Mouse (Mus musculus): ENCODE data around the gene Plekha6.

The Plekha6 gene

DNA sequence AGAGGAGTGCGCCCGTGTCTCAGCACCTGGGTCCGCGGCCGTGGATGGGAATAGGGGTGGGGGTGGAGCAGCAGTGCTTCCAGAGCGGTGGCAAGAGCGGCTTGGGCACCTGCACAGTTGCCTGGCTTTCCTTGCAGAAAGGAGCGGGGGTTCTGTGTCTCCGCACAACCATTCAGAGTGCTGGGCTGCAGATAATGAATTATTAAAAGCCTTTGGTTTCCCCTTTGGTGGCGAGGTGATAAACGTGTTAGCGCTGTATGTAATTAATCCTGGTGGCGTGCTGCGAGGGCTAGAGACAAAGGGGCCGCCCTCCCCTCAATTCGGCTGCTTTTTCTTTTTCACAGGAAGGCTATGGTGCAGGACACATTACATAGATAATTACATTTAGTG lies 18.7 kb downstream of the Plekha6 start:
- DNase-seq (ENCODE audit: low read depth, low spot score) = no peak

DNA sequence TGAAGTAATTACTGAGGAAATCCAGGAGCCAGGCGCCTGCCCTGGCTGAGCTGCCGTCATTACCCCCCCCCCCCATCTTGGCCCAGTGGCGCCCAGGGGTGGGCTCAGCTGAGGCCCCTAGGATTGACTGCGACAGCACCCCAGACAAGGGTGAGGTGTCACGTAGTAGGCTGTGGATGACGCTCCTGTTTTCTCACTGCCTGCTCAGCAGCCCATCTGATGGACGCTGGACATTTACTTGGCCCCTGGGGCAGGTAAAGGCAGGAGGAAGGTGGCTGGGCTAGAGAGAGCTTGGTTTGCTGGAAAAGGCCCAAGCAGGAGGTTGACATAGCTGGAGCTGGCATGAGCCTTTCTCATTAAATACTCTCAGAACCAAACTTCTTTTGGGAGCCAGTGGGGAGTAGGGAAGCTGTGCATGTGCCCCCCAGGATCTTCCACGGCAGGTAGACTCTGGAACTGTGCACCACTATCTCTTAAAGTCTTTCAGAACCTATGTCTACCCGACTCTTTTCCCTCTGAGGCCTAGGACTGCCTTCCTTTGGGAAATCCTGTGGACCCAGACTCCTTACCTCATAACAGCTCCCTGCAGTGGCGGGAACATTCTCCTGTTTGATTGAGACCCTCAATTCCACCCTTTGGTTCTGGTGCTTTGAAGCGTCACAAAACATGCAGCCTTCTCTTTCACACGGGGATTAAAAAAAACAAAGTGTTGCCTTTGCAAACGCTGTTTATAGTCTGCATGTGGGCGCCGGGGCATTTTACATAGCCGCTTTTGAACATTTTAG lies 19.3 kb downstream of the Plekha6 start:
- DNase-seq (ENCODE audit: low read depth, low spot score) = no peak

DNA sequence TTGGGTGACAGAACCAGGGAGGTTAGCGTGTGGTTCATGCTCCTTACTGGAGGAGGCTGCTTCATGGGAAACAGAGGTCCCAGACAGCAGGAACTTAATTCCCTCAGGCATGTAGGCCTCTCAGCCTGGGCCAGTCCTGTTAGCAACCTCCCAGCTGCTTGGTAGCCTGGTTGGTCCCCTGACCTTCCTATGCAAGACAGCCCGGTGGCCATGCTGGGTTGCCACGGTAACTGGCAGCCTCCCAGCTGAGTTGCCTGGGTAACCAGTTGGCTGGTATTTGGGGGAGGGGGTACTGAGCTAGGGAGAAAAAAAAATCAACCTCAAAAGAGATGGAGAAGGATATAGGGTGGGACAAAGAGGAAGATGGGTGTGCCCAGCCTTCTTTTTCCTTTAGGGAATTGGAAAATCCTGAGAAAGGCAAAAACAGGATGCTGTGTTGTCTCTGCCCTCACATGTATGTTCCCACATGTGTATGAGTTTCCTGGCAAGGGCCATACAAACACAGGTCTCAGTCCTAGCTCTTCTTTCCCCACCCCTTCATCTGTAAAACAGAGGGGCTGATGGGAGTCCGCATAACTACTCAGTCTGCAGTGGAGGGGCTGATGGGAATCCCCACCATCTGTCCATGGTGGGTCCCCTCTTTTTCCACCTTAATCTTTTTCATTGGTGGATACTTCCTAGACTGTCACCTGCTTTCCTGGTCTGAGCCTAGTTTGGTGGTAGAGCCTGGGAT lies 24.1 kb downstream of the Plekha6 start:
- no peak for DNase-seq (ENCODE audit: low read depth, low spot score)

DNA sequence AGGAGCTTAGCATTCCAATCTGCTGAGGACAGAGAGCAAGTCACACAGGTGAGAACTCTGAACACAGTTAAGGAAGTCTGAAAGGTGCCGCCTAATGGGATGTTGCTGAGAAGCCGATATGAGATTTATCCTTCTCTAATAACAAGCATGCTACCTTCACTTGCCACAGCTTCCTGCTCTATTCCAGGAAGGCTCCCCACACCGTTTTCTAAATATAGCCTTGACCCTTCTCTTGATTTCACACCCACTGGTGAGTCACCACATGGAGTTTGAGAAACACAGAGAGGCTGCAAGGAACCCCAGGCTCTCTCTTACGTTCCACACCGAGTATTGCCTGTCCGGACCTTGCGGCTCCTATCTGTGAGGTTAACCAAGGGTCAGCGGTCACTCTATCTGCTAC lies 24.7 kb downstream of the Plekha6 start:
- DNase-seq (ENCODE audit: low read depth, low spot score) = no peak

DNA sequence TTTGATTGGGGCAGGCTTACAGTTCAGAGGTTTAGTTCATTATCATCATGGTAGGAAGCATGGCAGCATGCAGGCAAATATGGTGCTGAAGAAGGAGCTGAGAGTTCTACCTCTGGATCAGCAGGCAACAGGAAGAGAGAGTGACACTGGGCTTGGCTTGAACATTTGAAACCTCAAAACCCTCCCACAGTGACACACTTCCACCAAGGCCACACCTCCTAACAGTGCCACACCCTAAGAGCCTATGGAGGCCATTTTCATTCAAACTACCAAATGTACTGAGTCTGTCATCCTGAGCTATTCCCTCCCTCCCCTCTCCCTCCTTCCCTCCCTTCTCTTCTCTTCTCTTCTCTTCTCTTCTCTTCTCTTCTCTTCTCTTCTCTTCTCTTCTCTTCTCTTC lies 25.5 kb downstream of the Plekha6 start:
- DNase-seq (ENCODE audit: low read depth, low spot score) = no peak

DNA sequence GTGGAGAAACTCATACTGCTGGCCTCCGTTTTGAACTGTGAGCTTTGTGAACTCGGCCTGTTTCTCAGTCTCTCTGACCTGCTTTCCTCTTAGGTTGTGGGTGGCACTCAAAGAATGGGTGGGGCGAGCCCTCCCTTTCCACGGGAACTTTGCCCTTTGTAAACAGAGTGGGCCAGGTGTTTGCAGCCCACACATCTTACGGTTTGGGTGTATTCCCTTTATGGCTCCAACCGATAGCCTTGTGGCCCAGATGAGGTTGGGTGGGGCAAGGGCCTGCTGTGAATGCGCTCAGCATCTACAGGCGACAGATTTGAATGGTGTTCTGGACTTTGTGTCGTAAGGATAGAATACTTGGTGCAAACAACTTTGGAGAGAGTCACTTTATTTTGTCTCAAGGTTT lies 26.5 kb downstream of the Plekha6 start:
- no peak for DNase-seq (ENCODE audit: low read depth, low spot score)

DNA sequence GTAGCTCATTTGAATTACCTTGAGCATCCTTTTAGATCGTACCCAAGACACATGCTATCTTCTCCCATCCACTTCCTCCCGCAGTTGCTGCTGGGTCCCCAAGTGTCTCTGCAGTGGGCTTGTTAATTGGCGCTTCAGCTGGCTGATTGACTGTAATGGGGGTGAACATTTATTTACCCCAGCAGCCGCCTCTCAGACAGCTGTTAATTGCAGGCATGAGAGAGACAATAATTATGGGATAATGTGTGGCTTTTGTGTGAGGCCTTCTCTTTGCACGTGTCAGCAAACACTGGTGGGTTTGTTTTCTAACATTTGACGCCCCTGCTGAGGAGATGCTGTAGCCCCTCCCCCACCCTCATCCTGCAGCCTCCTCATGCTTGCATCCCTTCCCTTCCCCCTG lies 32.2 kb downstream of the Plekha6 start:
- DNase-seq (ENCODE audit: low read depth, low spot score) = no peak

DNA sequence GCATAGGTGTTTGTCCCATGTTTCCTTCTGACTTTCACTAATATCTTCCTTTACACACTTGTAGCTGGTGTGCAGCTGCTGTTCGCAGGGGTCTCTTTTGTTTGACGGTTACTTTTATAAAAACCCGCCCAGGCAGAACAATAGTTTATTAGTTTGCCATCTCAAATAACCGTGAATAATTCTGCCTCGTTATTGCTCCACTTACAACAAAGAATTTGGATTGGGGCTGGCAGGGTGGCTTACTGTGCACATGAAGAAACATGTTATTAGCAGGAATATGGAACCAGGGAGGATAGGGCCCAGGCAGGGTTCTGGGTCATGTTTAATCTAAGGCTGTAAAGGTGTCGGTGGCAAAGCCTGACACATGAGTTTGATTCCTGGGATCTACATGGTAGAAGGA lies 33.3 kb downstream of the Plekha6 start:
- DNase-seq (ENCODE audit: low read depth, low spot score) = no peak

DNA sequence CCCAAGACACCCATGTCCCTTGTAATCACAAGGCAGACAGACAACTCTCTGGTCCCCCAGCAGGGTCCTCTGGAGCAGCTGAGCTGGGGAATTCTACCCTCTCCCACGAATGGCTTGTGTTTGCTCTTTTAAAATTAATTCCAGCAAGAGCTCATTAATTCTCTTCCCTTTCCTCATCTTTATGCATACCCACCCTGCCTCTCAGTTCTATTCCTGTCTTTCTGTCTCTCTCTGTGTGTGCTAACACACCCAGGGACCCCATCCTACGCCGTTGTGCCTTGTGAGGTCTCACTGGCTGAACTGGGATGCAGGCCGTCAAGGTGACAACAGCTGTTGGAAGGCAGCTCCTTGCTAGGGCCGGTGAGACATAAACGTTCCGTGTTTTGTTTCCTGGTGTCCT lies 35.7 kb downstream of the Plekha6 start:
- DNase-seq (ENCODE audit: low read depth, low spot score) = no peak

DNA sequence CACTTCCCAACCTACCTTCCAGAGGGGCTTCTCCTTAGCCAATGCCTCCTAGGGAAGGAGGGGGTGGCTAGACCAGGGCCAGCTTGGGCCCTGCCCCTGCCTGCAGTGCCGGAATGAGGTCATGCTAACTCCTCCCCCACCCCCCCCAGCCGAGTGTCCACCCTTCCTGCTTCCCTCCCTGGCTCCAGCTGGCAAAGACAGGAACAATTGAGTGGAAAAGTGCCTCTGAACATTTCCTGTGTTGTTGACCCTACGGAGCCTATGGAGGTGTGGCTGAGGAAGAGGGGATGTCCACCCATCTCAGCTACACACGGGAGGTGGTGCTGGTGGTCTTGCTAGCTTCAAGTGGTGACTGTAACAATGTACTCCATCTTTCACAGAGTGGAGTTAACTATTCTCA lies 37.5 kb downstream of the Plekha6 start:
- DNase-seq (ENCODE audit: low read depth, low spot score) = no peak

DNA sequence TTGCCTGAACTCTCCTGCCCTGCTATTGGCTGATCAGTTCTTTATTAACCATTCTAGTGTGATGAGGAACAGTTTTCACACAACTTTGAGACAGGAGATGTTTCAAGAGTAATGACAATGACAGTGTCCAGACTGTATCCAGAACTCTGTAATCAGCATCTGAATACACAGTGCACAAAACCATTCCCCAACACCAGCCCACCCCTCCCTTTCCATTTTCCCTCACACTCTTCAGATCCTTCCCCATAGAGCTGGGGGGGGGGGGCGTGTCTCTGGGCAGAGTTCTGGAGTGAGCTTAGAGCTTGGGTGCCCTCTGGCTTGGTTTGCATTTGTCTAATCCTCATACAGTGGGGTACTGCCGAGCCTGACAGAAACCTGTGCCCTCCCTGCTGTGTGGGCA lies 39.7 kb downstream of the Plekha6 start:
- no peak for DNase-seq (ENCODE audit: low read depth, low spot score)

DNA sequence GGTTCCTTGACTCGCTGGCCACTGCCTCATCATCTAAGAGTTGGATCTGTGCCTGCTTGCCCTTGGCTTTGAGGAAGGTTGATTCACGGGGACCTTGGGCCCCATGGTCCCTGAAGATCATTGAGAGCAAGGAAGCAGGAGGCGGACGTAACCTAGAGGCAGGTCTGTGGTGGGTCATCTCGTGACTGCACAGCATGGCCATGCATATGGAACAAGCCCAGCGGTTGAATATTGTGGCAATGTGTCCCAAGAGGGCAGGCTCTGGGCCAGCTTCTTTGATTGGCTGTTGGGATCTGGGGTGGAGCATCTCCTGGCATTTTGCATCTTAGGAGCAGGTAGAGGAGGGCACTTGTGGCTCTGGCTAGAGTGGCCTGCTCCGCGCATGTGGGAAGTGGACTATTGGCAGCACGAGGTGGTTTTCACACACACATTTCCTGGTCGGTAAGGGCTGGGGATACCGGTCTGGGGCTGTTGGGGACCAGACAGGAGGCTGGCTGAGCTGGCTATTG lies 40.4 kb downstream of the Plekha6 start:
- DNase-seq (ENCODE audit: low read depth, low spot score) = peak; percentile 10

DNA sequence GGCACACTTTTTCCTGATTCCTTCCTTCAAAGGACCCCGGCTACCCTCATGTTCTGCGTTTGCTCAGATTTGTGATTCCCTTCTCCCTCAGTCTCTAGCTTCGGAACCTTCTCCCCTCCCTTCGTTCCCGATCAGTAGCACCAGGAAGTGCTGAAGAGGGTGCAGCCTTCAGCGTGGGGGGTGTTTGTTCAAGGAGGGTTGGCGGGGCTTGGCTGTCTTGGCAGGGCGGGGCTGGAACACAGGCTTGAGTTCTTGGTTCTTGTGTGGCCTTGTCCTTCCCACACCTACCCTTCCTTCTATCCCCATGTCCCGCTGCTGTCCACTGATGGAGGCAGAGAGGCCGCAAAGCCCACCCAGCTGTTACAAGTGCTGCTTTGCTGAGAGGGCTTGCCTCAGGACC lies 41.0 kb downstream of the Plekha6 start:
- no peak for DNase-seq (ENCODE audit: low read depth, low spot score)

DNA sequence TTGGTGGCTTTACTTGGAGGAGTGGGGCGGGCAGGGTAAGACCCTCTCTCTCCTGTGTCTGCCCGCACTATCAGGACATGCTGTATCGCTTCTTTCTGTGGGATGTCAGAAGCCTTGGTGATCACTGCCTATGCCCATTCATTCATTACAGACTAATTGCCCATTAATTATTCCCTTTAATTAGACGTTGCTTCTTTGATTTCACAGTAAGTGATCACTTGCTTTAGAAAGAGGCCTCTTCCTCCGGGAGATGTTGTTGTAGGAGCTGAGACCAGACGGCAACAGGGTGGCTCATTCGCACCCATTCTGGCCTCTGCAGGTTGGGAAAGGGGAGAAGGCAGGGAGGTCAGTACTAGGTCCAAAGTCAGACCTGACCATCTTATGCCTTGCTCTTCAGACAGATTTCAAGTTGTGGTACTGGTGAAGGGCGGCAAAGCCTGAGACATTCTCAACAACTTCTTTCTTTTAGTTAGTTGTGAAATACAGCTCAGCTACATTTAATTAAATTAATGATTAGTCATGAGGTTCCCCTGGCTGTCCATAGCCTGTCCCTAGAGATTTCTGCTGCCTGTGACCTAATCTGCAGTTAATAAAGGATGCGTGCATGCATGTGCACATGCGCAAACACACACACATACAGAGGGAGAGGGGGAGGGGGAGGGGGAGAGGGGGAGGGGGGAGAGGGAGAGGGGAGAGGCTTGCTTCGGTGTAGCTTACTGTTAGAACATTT lies 44.2 kb downstream of the Plekha6 start:
- no peak for DNase-seq (ENCODE audit: low read depth, low spot score)

DNA sequence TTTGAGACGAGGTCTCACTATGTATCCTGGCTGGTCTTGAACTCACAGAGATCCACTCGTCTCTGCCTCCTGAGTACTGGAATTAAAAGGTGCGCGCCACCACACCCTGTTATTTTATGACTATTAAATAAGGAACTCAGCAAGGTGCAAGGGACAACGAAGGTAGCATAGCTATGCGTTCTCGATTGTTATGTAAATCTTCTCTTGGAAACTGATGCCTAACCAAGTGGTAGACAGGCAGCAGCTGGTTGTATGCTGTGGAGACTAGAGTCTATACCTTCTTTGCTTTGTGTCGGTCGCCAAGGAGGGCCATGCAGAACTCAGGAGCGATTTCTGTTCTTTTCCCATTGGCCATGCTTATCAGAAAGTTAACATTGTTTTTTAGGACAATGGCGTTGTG lies 45.0 kb downstream of the Plekha6 start:
- no peak for DNase-seq (ENCODE audit: low read depth, low spot score)

DNA sequence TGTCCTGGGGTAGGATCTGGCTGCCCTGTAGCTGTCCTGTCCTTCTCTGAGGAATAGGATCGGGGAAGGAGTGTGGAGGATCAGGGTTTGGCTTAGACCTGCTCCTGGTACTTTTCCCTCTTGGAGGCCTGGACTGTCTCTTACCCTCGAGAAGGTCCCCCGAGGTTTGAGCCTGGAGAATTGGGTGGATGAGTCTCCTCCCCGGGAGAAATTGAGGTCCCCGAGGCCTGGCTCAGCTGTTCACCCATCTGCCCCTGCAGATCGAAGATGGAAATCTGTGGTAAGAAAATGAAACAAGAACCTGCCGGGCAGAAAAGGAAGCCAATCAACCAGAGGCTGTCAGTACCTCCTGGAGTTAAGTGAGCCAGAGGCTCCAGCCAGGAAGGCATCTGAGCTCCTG lies 45.5 kb downstream of the Plekha6 start:
- DNase-seq (ENCODE audit: low read depth, low spot score) = no peak

DNA sequence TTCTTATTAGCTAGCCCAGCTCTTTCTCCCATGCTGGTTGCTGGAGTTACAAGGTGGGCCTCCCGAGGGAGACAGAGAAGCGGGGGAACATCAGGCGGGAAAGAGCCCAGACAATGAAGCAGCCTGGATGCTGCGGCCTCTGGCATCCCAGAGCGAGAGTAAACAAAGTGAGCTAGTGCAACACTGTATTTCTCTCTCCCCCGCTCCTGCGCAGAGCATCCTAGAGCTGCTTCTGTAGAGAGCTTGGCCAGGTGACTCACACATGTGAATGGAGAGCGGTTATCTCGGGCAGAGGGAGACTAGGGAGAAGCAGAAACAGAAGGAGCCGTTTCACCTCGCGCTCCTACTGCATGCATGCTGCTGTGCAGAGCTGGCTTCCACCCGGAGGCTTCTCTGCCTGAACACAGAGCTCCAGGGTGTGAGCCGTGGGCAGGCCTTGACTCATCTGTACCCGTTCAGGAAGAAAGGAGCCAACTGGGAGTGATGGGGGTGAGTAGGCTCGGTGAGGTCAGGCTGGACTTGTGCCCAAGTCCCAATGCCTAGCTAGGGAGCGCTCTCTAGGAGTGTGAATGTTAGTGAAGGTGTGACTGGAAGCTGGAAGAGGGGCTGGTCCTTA lies 46.0 kb downstream of the Plekha6 start:
- no peak for DNase-seq (ENCODE audit: low read depth, low spot score)

DNA sequence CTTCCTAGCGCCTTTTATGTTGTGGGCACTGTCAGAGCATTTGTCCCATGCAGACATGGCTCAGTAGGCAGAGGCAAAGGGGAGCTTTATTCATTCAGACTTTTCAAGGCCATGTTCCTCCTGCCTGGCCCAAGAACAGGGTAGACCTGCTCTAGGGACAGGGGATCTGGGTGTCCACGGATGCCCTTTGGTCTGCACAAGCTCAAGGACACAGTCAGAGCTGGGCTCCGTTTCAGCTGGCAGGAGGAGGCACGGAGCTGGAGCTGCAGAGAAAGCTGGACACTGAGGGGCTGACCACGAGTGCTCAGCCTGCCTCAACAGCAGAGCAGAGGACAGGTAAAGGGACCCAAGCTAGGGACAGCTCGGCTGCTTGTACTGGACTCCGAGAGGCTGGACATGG lies 46.8 kb downstream of the Plekha6 start:
- DNase-seq (ENCODE audit: low read depth, low spot score) = no peak

DNA sequence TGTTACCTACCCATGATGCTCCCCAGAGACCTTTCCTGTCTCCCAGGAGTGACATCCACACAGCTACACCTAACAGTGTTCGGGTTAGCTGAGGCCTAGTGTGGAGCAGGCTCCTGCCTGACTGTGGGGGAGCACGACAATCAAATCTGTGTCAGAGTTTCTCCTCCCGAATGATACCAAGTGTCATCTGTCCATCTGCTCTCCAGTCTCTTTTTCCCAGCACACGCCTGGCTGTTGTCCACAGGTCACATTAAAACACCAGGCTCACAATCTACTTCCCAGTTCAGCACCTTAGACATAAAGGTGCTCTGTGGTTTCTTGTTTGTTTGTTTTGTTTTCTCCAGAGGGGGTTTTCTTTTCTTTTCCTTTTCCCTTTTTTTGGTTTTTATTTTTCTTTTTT lies 48.3 kb downstream of the Plekha6 start:
- DNase-seq (ENCODE audit: low read depth, low spot score) = no peak

DNA sequence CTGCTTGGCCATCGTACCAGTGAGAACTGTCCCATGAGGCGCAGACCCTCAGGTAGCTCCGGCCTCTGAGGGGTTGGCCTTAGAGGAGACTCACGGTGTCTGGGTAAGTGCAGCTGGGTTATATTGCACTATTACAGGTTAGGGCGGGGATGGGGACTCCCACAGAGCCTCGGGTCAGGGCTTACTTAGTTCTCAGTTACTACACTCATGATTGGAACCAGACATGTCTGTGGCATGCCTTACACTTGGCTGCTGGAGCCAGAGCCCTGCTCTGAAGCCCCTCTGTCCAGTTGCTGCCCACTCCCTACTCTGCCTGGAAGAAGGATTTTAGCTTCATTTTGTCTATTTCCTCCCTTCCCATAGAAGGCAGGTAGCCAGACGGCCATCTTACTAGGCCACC lies 49.1 kb downstream of the Plekha6 start:
- DNase-seq (ENCODE audit: low read depth, low spot score) = no peak

DNA sequence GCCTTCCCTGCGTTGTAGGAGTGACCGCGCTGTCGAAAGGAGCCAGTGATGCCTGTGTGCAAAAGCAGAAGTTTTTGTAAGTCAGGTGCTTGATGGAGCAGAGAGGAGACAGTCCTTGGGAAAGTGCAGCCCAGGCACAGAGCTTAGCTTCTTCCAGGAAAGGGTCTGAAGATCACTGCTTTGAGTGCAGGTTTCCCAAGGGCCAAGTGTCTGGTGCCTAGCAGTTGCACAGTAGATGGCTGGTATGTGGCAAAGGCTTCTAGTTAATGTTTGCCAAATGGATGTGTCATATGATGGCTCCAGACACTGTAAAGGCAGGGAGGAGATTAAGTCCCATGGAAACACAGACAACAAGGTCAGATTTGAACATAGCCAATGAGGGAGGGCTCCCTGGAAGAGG lies 49.9 kb downstream of the Plekha6 start:
- DNase-seq (ENCODE audit: low read depth, low spot score) = no peak

Data from CD4-positive helper T cell, adult 2 months (primary cell).